Mouse (Mus musculus) thymus, adult 2 months (tissue): ENCODE measurements around the gene Flrt3. TPM values are rescaled to one million over a fixed set of nuclear protein-coding genes. Genes with fewer than 3 reads are reported as not detected.

Experiments used
- DNase-seq: peaks from one replicate; pipeline ENCODE4 v3.0.0; 2021
- H3K27ac ChIP-seq: fragments of 200-500 bp; 2 replicates; pipeline ENCODE4 v1.5.1; 2012; ENCODE audit warnings: low read length, control low read depth; ENCODE audit not compliant: control insufficient read depth, insufficient read depth
- H3K27me3 ChIP-seq: fragments of 200-500 bp; 2 replicates; pipeline ENCODE4 v1.6.1; 2012; ENCODE audit warnings: mild to moderate bottlenecking, low read length, moderate library complexity, mixed read lengths; ENCODE audit not compliant: control insufficient read depth, insufficient read depth
- H3K36me3 ChIP-seq: fragments of 200-500 bp; 2 replicates; pipeline ENCODE4 v1.6.1; 2012; ENCODE audit warnings: mild to moderate bottlenecking, low read length, moderate library complexity; ENCODE audit not compliant: control insufficient read depth, insufficient read depth
- H3K4me1 ChIP-seq: fragments of 200-500 bp; replicated peaks from 2 replicates; pipeline ENCODE4 v1.6.1; 2012; ENCODE audit warnings: low read length; ENCODE audit not compliant: control insufficient read depth, insufficient read depth
- H3K4me3 ChIP-seq: fragments of 200-500 bp; 2 replicates; pipeline ENCODE4 v1.5.1; 2012; ENCODE audit warnings: mild to moderate bottlenecking, low read length, control low read depth, moderate library complexity; ENCODE audit not compliant: control insufficient read depth, insufficient read depth
- CTCF ChIP-seq: fragments of 200-500 bp; IDR thresholded peaks from 2 replicates; pipeline ENCODE4 v1.5.1; 2012; ENCODE audit warnings: mild to moderate bottlenecking, control low read depth, low read length, moderate library complexity, borderline replicate concordance; ENCODE audit not compliant: control insufficient read depth, poor library complexity, insufficient read depth; ENCODE audit errors: extremely low read depth
- POLR2A ChIP-seq: fragments of 200-500 bp; IDR thresholded peaks from 2 replicates; pipeline ENCODE4 v1.6.1; 2012; ENCODE audit warnings: mild to moderate bottlenecking, low read length, control low read depth, moderate library complexity; ENCODE audit not compliant: control insufficient read depth, poor library complexity, insufficient read depth; ENCODE audit errors: extremely low read depth
- WGBS: fragments of 180-500 bp; shearing (Covaris S2); methylation state at CpG from one replicate; pipeline ENCODE4 v1.1.7; 2018; 5-methylcytosine and 5-hydroxymethylcytosine counted together
- polyA plus RNA-seq: library from polyadenylated mRNA; depleted of rRNA; stranded (reverse); fragments of >200 nt; gene quantifications from 2 replicates; pipeline ENCODE4 v1.2.3, GENCODE M21; 2012

Gene Flrt3
- polyA plus RNA-seq, 1 experiment = 0.50 TPM

- H3K36me3 ChIP-seq = no peaks in the 10 kb centered on the region
- H3K27ac ChIP-seq = no peak overlapping the region
- no peak overlapping the region for H3K4me3 ChIP-seq
- no peaks in the 10 kb centered on the region for H3K4me1 ChIP-seq
- WGBS = 85% methylated on average over 3 of the region's 3 CpGs
- DNase-seq = no peak
- TF ChIP-seq CTCF (no peak), POLR2A (no peak)
- H3K27me3 ChIP-seq = no peaks in the 10 kb centered on the region
These were observed 27.3 kb upstream of the Flrt3 start for GRCm38 (mm10) chr2:140698585-140698984.

- DNase-seq = no peak
- no peak overlapping the region for H3K4me3 ChIP-seq
- TF ChIP-seq CTCF (no peak), POLR2A (no peak)
- H3K4me1 ChIP-seq = no peaks in the 10 kb centered on the region
- H3K36me3 ChIP-seq = no peaks in the 10 kb centered on the region
- 92% methylated on average over 5 of the region's 5 CpGs for WGBS
- no peaks in the 10 kb centered on the region for H3K27me3 ChIP-seq
- no peak overlapping the region for H3K27ac ChIP-seq
These were observed 22.6 kb upstream of the Flrt3 start for GRCm38 (mm10) chr2:140693845-140694244.

- Histone ChIP-seq H3K4me3 (no peak overlapping the region), H3K4me1 (no peaks in the 10 kb centered on the region), H3K27ac (no peak overlapping the region), H3K27me3 (no peaks in the 10 kb centered on the region), H3K36me3 (no peaks in the 10 kb centered on the region)
- DNase-seq = no peak
- WGBS = 88% methylated on average over 4 of the region's 4 CpGs
- TF ChIP-seq POLR2A (no peak), CTCF (no peak)
These were observed 21.2 kb upstream of the Flrt3 start for GRCm38 (mm10) chr2:140692461-140692860.

- Histone ChIP-seq H3K4me3 (no peak overlapping the region), H3K36me3 (no peaks in the 10 kb centered on the region), H3K27me3 (no peaks in the 10 kb centered on the region), H3K27ac (no peak overlapping the region), H3K4me1 (no peaks in the 10 kb centered on the region)
- WGBS = 11% methylated on average over 1 of the region's 1 CpGs
- no peak for TF ChIP-seq POLR2A
- no peak for TF ChIP-seq CTCF
- no peak for DNase-seq
These were observed 20.1 kb upstream of the Flrt3 start for GRCm38 (mm10) chr2:140691403-140691802.

- no peak for TF ChIP-seq CTCF
- TF ChIP-seq POLR2A = no peak
- no peak for DNase-seq
- H3K36me3 ChIP-seq = no peaks in the 10 kb centered on the region
- no peaks in the 10 kb centered on the region for H3K4me1 ChIP-seq
- H3K27me3 ChIP-seq = no peaks in the 10 kb centered on the region
- WGBS = 25% methylated on average over 2 of the region's 2 CpGs
- no peak overlapping the region for H3K27ac ChIP-seq
- H3K4me3 ChIP-seq = no peak overlapping the region
These were observed 19.6 kb upstream of the Flrt3 start for GRCm38 (mm10) chr2:140690906-140691305.

- H3K4me3 ChIP-seq = no peak overlapping the region
- no peaks in the 10 kb centered on the region for H3K4me1 ChIP-seq
- no peak overlapping the region for H3K27ac ChIP-seq
- H3K27me3 ChIP-seq = no peaks in the 10 kb centered on the region
- no peak for DNase-seq
- WGBS = 79% methylated on average over 3 of the region's 3 CpGs
- H3K36me3 ChIP-seq = no peaks in the 10 kb centered on the region
- TF ChIP-seq CTCF (no peak), POLR2A (no peak)
These were observed 5.5 kb upstream of the Flrt3 start for GRCm38 (mm10) chr2:140676728-140677127.

- TF ChIP-seq CTCF (no peak), POLR2A (no peak)
- 95% methylated on average over 5 of the region's 5 CpGs for WGBS
- Histone ChIP-seq H3K36me3 (no peaks in the 10 kb centered on the region), H3K27ac (no peak overlapping the region), H3K27me3 (no peaks in the 10 kb centered on the region), H3K4me1 (no peaks in the 10 kb centered on the region), H3K4me3 (no peak overlapping the region)
- no peak for DNase-seq
These were observed 2.2 kb upstream of the Flrt3 start for GRCm38 (mm10) chr2:140673466-140673865.
